Mouse (Mus musculus) MEL (cell line): ENCODE results near the gene Nhlrc4.

Experiments
- CTCF ChIP-seq, 3 experiments: IDR thresholded peaks in 2 of 3; conservative IDR thresholded peaks in 1 of 3; 2 replicates each; pipeline ENCODE4 v1.5.1; 2011 to 2012; ENCODE audit warnings: low read length in 3 of 3, low read depth in 2 of 3, mild to moderate bottlenecking in 2 of 3, improper control_type of control experiment in 1 of 3, inconsistent platforms in 1 of 3, mixed read lengths in 1 of 3, moderate library complexity in 1 of 3; ENCODE audit not compliant: control insufficient read depth in 1 of 3, insufficient read depth in 1 of 3, poor library complexity in 1 of 3, severe bottlenecking in 1 of 3
- E2F4 ChIP-seq: IDR thresholded peaks from 2 replicates; pipeline ENCODE4 v1.6.1; 2011; ENCODE audit warnings: low read depth, low read length, improper control_type of control experiment, borderline replicate concordance
- EP300 ChIP-seq, 2 experiments: IDR thresholded peaks; 2 replicates each; pipeline ENCODE4 v1.6.1; 2011; ENCODE audit warnings: improper control_type of control experiment in 2 of 2, low read length in 2 of 2, low read depth in 1 of 2, mild to moderate bottlenecking in 1 of 2
- GATA1 ChIP-seq: IDR thresholded peaks from 2 replicates; pipeline ENCODE4 v1.6.1; 2011; ENCODE audit warnings: low read depth, low read length, improper control_type of control experiment
- MAX ChIP-seq: IDR thresholded peaks from 2 replicates; pipeline ENCODE4 v1.6.1; 2011; ENCODE audit warnings: low read length, improper control_type of control experiment
- NELFE ChIP-seq: IDR thresholded peaks from 2 replicates; pipeline ENCODE4 v1.6.1; 2011; ENCODE audit warnings: low read depth, low read length, improper control_type of control experiment
- NRF1 ChIP-seq: IDR thresholded peaks from 2 replicates; pipeline ENCODE4 v1.6.1; 2014; ENCODE audit warnings: low read depth, mild to moderate bottlenecking, inconsistent platforms, low read length, improper control_type of control experiment, moderate library complexity; ENCODE audit not compliant: poor library complexity, insufficient read depth, severe bottlenecking
- POLR2A ChIP-seq, 2 experiments: IDR thresholded peaks; 2 replicates each; pipeline ENCODE4 v1.6.1; 2011 to 2012; ENCODE audit warnings: low read length in 2 of 2, mild to moderate bottlenecking in 2 of 2, control low read depth in 1 of 2, improper control_type of control experiment in 1 of 2, low read depth in 1 of 2, moderate library complexity in 1 of 2; ENCODE audit not compliant: control insufficient read depth in 1 of 2, insufficient read depth in 1 of 2, poor library complexity in 1 of 2
- RCOR1 ChIP-seq: IDR thresholded peaks from 2 replicates; pipeline ENCODE4 v1.6.1; 2012; ENCODE audit warnings: low read depth, mild to moderate bottlenecking, inconsistent platforms, low read length, improper control_type of control experiment
- TCF12 ChIP-seq: IDR thresholded peaks from 2 replicates; pipeline ENCODE4 v1.6.1; 2014; ENCODE audit warnings: low read depth, mild to moderate bottlenecking, inconsistent platforms, low read length, improper control_type of control experiment, moderate library complexity

GRCm38 (mm10) chr17:25934526-25934925 lies 10.2 kb downstream of the Nhlrc4 start:
- TF ChIP-seq MAX (no peak), CTCF (IDR thresholded peaks at IDR 0.05 in 2 of 3, conservative IDR thresholded peaks at IDR 0.05 in 1 of 3; ENCODE audit: control insufficient read depth in 1 of 3, insufficient read depth in 1 of 3, low read depth in 2 of 3, low read length in 3 of 3, poor library complexity in 1 of 3, severe bottlenecking in 1 of 3) (no peak), NRF1 (no peak), GATA1 (no peak), TCF12 (no peak), EP300 (IDR thresholded peaks at IDR 0.05; ENCODE audit: low read depth in 1 of 2, low read length in 2 of 2) (no peak), NELFE (no peak), E2F4 (no peak), RCOR1 (no peak), POLR2A (IDR thresholded peaks at IDR 0.05; ENCODE audit: control insufficient read depth in 1 of 2, insufficient read depth in 1 of 2, low read depth in 1 of 2, low read length in 2 of 2, poor library complexity in 1 of 2) (no peak)
